Mouse (Mus musculus): ENCODE measurements at regions not wholly inside any gene's neighbourhood (a gene's known extent, or its start where the extent isn't known, plus 50 kb on each side); places are given as distances from the start of the nearest gene placed in this dataset.

DNA sequence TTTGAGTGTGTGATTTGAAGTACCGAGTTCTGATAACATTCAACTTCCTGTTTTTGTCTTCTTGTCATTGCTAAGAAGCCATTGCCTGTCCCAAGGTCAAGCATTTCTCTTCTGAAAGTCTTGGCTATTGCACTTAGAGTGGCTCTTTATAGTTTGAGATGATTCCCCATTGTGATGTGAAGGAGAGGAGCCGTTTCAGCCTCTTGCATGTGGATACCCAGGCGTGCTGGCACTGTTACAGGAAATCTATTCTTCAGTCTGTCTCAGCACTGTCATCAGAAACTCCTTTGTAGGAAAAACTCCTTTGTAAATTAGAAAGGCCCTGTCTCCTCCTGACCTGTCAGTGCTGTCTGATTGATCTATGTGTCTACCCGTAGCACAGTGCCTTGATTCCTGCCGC is 114.3 kb upstream of the Frmd6 start:
- H3K4me1 ChIP-seq (ENCODE audit: control insufficient read depth, insufficient read depth, low read length) = peaks cover 4% of the 10 kb centered on the region; the same call in 1 of the 2 replicates
- DNase-seq (ENCODE audit: low spot score) = no peak
- H3K4me3 ChIP-seq (ENCODE audit: low read depth, low read length) = no peak overlapping the region
- no peaks in the 10 kb centered on the region for H3K36me3 ChIP-seq (ENCODE audit: control insufficient read depth, insufficient read depth, low read length)
- no peak overlapping the region for H3K9ac ChIP-seq (ENCODE audit: low read length)
- WGBS = 77% methylated on average over 5 of the region's 5 CpGs
- H3K9me3 ChIP-seq (ENCODE audit: control insufficient read depth, low read length) = no peaks in the 10 kb centered on the region
- ATAC-seq (ENCODE audit: insufficient number of reproducible peaks, low FRiP score, low TSS enrichment, low read depth) = no peak
- H3K27me3 ChIP-seq (ENCODE audit: control insufficient read depth, insufficient read depth, low read length) = no peaks in the 10 kb centered on the region
- H3K4me2 ChIP-seq (ENCODE audit: low read depth, severe bottlenecking) = no peak overlapping the region
- no peak overlapping the region for H3K27ac ChIP-seq (replicated peaks; ENCODE audit: low read depth, low read length)

DNA sequence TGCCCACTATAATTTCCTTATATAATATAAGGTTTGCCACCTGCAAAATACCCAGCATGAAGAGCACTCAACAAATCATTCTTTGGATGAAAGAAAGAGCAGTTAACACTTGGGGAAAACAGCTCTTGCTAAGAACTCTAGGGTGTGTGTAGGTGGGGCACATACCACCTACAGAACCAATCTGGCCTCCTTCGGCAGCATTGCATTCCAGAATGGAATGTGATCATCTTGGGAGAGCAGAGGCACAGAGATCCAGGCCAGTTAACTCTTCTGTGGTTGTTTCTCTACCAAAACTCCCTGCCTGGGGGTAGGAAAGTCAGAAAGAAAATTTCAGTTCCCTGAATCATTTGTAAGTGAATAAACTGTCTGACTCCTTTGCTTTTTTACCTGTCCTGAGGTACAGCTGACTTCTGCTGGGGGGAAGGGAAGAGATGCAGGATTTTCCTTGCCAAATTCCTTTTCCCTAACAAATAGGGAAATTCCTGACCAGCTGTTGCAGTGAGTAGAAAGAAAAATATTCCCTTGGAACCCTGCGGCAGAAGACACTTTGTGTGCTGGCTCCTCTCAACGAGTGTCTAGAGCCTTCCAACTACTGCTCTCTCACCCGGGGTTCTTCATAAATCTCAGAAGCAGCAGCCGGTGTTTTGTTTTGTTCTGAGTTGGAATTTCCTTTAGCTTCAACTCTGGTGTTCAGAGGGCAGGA is 112.8 kb upstream of the Frmd6 start:
- Histone ChIP-seq H3K4me2 (ENCODE audit: low read depth, severe bottlenecking) (no peak overlapping the region), H3K36me3 (ENCODE audit: control insufficient read depth, insufficient read depth, low read length) (no peaks in the 10 kb centered on the region), H3K9ac (ENCODE audit: low read length) (no peak overlapping the region), H3K9me3 (ENCODE audit: control insufficient read depth, low read length) (no peaks in the 10 kb centered on the region), H3K27me3 (ENCODE audit: control insufficient read depth, insufficient read depth, low read length) (no peaks in the 10 kb centered on the region), H3K4me3 (ENCODE audit: low read depth, low read length) (no peak overlapping the region), H3K4me1 (ENCODE audit: control insufficient read depth, insufficient read depth, low read length) (peaks cover 4% of the 10 kb centered on the region; the same call in 1 of the 2 replicates), H3K27ac (replicated peaks; ENCODE audit: low read depth, low read length) (no peak overlapping the region)
- ATAC-seq (ENCODE audit: insufficient number of reproducible peaks, low FRiP score, low TSS enrichment, low read depth) (no peak), DNase-seq (ENCODE audit: low spot score) (no peak)
- 46% methylated on average over 5 of the region's 5 CpGs for WGBS

DNA sequence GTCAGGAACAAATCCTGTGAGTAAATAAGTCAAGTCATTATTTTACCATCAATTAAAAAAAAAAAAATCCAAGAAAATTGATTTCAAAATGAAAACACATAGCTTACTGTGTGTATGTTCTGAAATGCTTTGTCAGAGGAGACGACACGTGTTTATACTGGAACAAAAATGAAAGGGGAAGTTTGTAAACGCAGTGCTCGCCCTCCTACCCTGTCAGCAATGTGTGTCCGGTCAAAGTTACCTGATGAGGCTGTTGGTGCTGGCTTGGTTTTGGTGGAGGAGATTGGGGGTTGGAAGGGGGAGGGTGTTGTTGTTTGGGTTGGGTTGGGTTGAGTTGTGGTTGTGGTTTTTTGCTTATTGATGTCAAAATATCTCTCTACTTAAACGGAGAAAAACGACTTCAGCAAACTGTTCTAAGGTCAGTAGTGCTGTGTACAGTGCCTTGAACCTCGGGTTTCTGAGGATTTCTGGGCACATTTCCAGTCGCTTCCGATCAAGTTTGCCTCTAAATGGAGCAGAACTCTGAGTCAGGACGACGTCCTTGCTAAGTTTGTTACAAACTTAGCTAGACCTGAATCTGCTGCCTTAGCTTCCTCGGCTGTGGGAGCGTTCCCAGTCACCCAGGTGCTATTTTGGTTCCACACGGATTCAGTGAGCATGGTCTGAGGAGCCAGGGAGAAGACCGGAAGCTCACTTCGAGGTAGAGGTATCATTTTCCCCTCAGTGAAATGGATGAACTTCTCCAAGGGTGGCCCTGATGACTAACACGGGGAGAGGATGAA is 111.6 kb upstream of the Frmd6 start:
- DNase-seq (ENCODE audit: low spot score) (no peak), ATAC-seq (ENCODE audit: insufficient number of reproducible peaks, low FRiP score, low TSS enrichment, low read depth) (no peak)
- no peak overlapping the region for H3K9ac ChIP-seq (ENCODE audit: low read length)
- H3K27me3 ChIP-seq (ENCODE audit: control insufficient read depth, insufficient read depth, low read length) = no peaks in the 10 kb centered on the region
- no peak overlapping the region for H3K4me3 ChIP-seq (ENCODE audit: low read depth, low read length)
- no peaks in the 10 kb centered on the region for H3K36me3 ChIP-seq (ENCODE audit: control insufficient read depth, insufficient read depth, low read length)
- WGBS = 75% methylated on average over 18 of the region's 18 CpGs
- H3K4me2 ChIP-seq (ENCODE audit: low read depth, severe bottlenecking) = no peak overlapping the region
- H3K27ac ChIP-seq (replicated peaks; ENCODE audit: low read depth, low read length) = no peak overlapping the region
- no peaks in the 10 kb centered on the region for H3K9me3 ChIP-seq (ENCODE audit: control insufficient read depth, low read length)
- H3K4me1 ChIP-seq (ENCODE audit: control insufficient read depth, insufficient read depth, low read length) = peaks cover 4% of the 10 kb centered on the region; the same call in 1 of the 2 replicates

DNA sequence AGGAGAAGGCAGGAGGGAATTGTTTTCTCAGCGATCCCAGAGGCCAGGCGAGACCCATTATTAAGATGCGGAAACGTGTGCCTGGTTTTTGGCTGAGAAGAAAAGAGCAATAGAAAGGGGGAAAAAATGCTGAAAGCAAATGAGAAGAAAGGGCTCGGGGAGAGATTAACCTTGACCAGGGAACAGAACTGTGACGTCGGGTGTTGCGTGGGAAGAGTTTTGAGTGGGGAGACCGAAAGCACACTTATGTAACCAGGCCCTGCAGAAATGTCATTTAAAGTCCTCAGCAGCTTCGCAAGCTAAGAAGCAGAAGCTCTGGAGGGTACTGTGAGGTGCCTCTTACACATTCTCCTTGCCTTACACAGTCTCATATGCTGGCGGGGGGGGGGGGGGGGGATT is 111.0 kb upstream of the Frmd6 start:
- no peaks in the 10 kb centered on the region for H3K9me3 ChIP-seq (ENCODE audit: control insufficient read depth, low read length)

DNA sequence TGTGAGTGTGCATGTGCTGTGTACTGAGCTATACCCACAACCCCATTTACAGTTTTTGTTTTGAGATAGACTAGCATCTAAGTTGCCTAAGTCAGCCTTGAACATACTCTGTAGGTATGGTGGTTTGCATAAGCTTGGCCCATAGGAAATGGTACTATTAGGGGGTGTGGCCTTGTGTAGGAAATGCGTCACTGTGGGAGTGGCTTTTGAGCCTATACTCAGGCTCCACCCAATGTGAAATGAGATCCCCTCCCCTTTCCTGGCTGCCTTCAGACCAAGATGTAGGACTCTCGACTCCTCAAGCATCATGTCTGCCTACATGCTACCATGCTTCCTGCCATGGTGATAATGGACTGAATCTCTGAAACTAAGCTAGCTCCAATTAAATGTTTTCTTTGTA is 109.5 kb upstream of the Frmd6 start:
- 91% methylated on average over 2 of the region's 2 CpGs for WGBS
- H3K36me3 ChIP-seq (ENCODE audit: control insufficient read depth, insufficient read depth, low read length) = no peaks in the 10 kb centered on the region
- no peak for ATAC-seq (ENCODE audit: insufficient number of reproducible peaks, low FRiP score, low TSS enrichment, low read depth)

More for the DNA sequence above, 111.0 kb upstream of the Frmd6 start:
- no peaks in the 10 kb centered on the region for H3K27me3 ChIP-seq (ENCODE audit: control insufficient read depth, insufficient read depth, low read length)
- H3K4me1 ChIP-seq (ENCODE audit: control insufficient read depth, insufficient read depth, low read length) = peaks cover 4% of the 10 kb centered on the region; the same call in 1 of the 2 replicates
- ATAC-seq (ENCODE audit: insufficient number of reproducible peaks, low FRiP score, low TSS enrichment, low read depth) (no peak), DNase-seq (ENCODE audit: low spot score) (no peak)
- H3K27ac ChIP-seq (replicated peaks; ENCODE audit: low read depth, low read length) = no peak overlapping the region
- H3K36me3 ChIP-seq (ENCODE audit: control insufficient read depth, insufficient read depth, low read length) = no peaks in the 10 kb centered on the region
- WGBS = 68% methylated on average over 10 of the region's 11 CpGs
- H3K4me3 ChIP-seq (ENCODE audit: low read depth, low read length) = no peak overlapping the region
- H3K4me2 ChIP-seq (ENCODE audit: low read depth, severe bottlenecking) = no peak overlapping the region
- H3K9ac ChIP-seq (ENCODE audit: low read length) = no peak overlapping the region

DNA sequence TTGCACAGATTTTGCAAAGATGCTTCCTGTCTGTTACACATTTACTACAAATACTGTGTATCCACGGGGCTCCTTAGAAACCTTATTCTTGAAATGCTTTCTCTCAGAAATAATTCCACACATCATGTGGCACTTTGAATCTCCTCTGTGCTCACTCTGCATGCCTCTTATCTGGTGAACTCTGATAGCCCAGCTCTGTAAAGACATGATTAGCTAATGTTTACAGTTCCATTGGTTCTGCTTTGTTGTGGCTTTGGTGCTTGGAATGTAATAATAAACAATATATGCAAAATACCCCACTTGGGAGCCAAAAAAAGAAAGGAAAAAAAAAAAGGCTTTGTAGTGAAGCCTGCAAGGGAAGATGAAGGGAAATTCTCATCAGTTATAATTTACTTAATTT is 106.7 kb upstream of the Frmd6 start:
- 71% methylated on average over 1 of the region's 1 CpGs for WGBS
- Histone ChIP-seq H3K36me3 (ENCODE audit: control insufficient read depth, insufficient read depth, low read length) (no peaks in the 10 kb centered on the region), H3K9ac (ENCODE audit: low read length) (no peak overlapping the region), H3K4me2 (ENCODE audit: low read depth, severe bottlenecking) (no peak overlapping the region), H3K27me3 (ENCODE audit: control insufficient read depth, insufficient read depth, low read length) (no peaks in the 10 kb centered on the region), H3K27ac (replicated peaks; ENCODE audit: low read depth, low read length) (no peak overlapping the region), H3K4me1 (ENCODE audit: control insufficient read depth, insufficient read depth, low read length) (no peaks in the 10 kb centered on the region), H3K4me3 (ENCODE audit: low read depth, low read length) (no peak overlapping the region), H3K9me3 (ENCODE audit: control insufficient read depth, low read length) (no peaks in the 10 kb centered on the region)
- ATAC-seq (ENCODE audit: insufficient number of reproducible peaks, low FRiP score, low TSS enrichment, low read depth) (no peak), DNase-seq (ENCODE audit: low spot score) (no peak)

More for the DNA sequence above, 109.5 kb upstream of the Frmd6 start:
- H3K27ac ChIP-seq (replicated peaks; ENCODE audit: low read depth, low read length) = no peak overlapping the region
- no peak overlapping the region for H3K4me2 ChIP-seq (ENCODE audit: low read depth, severe bottlenecking)
- no peak overlapping the region for H3K4me3 ChIP-seq (ENCODE audit: low read depth, low read length)
- H3K9ac ChIP-seq (ENCODE audit: low read length) = no peak overlapping the region
- no peaks in the 10 kb centered on the region for H3K27me3 ChIP-seq (ENCODE audit: control insufficient read depth, insufficient read depth, low read length)
- no peak for DNase-seq (ENCODE audit: low spot score)
- H3K4me1 ChIP-seq (ENCODE audit: control insufficient read depth, insufficient read depth, low read length) = peaks cover 4% of the 10 kb centered on the region; the same call in 1 of the 2 replicates
- H3K9me3 ChIP-seq (ENCODE audit: control insufficient read depth, low read length) = no peaks in the 10 kb centered on the region

DNA sequence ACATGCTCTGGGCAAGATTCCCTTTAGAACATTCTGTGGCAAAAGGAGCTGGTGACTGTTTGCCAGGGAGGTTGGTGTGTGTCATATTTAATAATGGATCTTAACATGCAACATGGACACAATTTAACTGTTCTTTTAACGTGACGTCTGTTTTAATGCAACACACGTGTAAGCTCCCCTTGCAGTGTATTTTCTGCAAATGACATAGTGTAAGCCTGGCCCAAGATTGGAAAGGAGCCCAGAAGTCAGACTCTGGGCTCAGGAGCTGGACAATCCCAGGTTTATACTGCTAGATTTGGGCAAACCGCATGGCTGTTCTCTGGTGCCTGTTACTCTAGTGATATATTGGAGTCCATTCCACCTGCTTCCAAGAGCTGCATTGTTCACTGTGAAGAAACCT is 106.1 kb upstream of the Frmd6 start:
- Histone ChIP-seq H3K36me3 (ENCODE audit: control insufficient read depth, insufficient read depth, low read length) (no peaks in the 10 kb centered on the region), H3K4me1 (ENCODE audit: control insufficient read depth, insufficient read depth, low read length) (no peaks in the 10 kb centered on the region), H3K4me2 (ENCODE audit: low read depth, severe bottlenecking) (no peak overlapping the region), H3K27ac (replicated peaks; ENCODE audit: low read depth, low read length) (no peak overlapping the region), H3K4me3 (ENCODE audit: low read depth, low read length) (no peak overlapping the region), H3K9me3 (ENCODE audit: control insufficient read depth, low read length) (no peaks in the 10 kb centered on the region), H3K9ac (ENCODE audit: low read length) (no peak overlapping the region), H3K27me3 (ENCODE audit: control insufficient read depth, insufficient read depth, low read length) (no peaks in the 10 kb centered on the region)
- no peak for ATAC-seq (ENCODE audit: insufficient number of reproducible peaks, low FRiP score, low TSS enrichment, low read depth)
- no peak for DNase-seq (ENCODE audit: low spot score)
- 75% methylated on average over 4 of the region's 4 CpGs for WGBS

DNA sequence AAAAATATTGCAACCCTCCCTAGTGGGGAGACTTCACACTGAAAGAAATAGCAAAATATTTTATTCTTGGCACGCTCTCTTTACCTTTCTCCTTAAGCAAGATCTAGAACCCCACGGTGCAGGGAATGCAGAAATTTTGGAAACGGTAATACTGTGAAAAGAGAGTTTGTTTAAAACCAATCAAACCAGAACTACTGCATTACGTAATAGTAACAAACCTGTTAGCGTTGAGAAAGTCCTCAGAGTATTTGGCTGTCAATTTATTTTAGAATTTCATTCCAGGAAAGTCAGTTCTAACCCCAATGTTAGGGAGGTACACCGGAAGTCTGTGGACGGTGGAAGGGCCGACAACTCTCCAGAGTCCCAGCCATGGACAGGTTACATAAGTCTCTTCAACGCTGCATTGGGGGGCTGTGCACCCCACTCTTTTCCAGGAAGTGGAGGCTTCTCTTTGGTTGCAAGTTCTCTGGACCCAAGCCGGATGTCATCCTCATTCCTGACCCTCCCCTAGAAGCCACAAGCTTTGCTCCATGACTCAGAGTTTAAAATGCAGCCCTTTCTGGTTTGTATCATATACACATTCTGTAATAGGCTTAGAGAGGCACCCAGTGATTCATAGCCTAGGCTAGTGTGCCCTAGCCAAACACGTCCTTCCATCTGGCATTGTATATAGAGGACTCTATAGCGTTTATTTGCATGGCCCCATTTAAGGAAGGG is 105.0 kb upstream of the Frmd6 start:
- no peaks in the 10 kb centered on the region for H3K9me3 ChIP-seq (ENCODE audit: control insufficient read depth, low read length)
- H3K27me3 ChIP-seq (ENCODE audit: control insufficient read depth, insufficient read depth, low read length) = no peaks in the 10 kb centered on the region
- no peak overlapping the region for H3K27ac ChIP-seq (replicated peaks; ENCODE audit: low read depth, low read length)
- no peaks in the 10 kb centered on the region for H3K4me1 ChIP-seq (ENCODE audit: control insufficient read depth, insufficient read depth, low read length)
- 0 out of 2 replicates have a peak, but pooled peaks have one; percentile 47 for ATAC-seq (ENCODE audit: insufficient number of reproducible peaks, low FRiP score, low TSS enrichment, low read depth)
- H3K9ac ChIP-seq (ENCODE audit: low read length) = no peak overlapping the region
- no peak overlapping the region for H3K4me3 ChIP-seq (ENCODE audit: low read depth, low read length)
- WGBS = 85% methylated on average over 12 of the region's 12 CpGs
- no peak for DNase-seq (ENCODE audit: low spot score)
- no peak overlapping the region for H3K4me2 ChIP-seq (ENCODE audit: low read depth, severe bottlenecking)
- H3K36me3 ChIP-seq (ENCODE audit: control insufficient read depth, insufficient read depth, low read length) = no peaks in the 10 kb centered on the region
